Mouse (Mus musculus): ENCODE measurements around the gene Anapc11.

The Anapc11 gene

GRCm38 (mm10) chr11:120654741-120655140 lies 56.5 kb downstream of the Anapc11 start:
- DNase-seq (ENCODE audit: low read depth, low spot score): no peak

DNA sequence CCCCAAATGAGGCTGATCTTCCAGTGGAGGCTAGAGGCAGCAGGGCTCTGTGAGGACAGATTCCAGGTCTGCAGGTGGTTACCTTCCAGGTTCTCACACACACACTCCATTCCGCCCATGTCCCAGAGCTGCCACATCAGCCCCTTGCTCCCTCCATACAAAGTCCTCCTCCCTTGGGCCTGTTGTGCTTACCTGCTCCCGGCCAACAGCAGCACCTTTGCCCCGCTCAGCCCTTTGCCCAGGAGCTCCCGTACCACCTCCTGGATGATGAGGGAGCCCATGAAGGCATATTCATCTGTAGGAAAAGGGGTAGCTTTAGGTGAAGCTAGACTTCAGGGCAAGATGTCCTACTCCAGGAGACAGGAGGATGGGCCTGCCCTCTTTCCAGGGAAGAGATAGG lies 59.1 kb downstream of the Anapc11 start:
- no peak for DNase-seq (ENCODE audit: low read depth, low spot score)

Measured in brain, embryonic 18.5 days (tissue).